Mouse (Mus musculus) right cerebral cortex, postnatal 10 days (tissue): ENCODE results near the gene Col6a4.

ENCODE experiments used
- DNase-seq, 2 experiments: peaks; one replicate each; pipeline ENCODE4 v3.0.0; 2021; ENCODE audit warnings: low spot score in 2 of 2

Gene Col6a4

DNA sequence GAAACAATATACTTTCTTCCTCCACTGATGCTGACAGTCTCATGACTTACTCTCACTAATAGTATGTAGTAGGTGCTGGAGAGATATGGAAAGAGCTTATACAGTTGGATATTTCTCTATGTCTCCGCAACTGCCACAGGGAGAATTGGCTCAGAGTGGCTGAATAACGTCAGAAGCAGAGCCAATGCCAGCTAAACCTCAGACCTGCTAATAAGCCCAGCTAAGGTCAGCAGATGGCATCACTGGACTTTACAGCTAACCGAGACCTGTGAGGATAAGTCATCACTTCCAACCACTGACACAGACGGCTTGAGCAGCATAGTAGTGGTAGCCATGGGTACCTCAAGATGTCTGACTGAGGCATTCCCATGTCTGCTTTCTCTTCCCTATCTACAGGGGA lies 22.6 kb downstream of the Col6a4 start:
- no peak for DNase-seq

DNA sequence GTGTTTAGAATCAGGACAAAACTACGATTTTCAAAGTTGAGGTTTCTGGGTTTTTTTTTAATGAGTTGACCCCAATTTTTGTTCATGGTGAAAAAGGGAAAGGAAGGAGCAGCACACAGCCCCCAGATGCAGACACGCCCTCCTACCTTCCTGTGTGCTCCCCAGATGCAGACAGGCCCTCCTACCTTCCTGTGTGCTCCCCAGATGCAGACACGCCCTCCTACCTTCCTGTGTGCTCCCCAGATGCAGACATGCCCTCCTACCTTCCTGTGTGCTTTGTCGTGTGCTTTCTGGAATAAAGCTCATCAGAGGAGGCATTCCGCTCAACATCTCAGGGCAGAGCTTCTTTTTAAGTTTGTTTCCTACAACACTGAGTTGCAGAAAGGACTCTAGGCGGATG lies 24.9 kb downstream of the Col6a4 start:
- no peak for DNase-seq

DNA sequence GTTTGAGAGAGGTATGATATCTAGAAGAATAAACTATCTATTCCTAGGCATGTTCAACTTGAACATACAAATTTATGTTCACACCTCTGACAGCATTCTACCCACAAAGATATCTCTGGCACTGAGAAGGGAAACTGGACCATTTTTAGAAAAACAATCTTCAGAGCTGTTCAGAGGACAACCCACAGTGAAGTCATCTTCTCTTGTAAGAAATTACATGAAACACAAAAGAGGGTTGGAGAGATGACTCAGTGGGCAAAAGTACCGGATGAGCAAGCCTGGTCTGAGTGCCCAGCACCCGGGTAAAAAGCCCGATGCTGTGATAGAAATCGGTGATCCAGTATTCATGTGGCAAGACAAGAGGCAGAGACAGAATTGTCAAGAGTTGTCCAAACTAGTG lies 43.1 kb downstream of the Col6a4 start:
- no peak for DNase-seq

DNA sequence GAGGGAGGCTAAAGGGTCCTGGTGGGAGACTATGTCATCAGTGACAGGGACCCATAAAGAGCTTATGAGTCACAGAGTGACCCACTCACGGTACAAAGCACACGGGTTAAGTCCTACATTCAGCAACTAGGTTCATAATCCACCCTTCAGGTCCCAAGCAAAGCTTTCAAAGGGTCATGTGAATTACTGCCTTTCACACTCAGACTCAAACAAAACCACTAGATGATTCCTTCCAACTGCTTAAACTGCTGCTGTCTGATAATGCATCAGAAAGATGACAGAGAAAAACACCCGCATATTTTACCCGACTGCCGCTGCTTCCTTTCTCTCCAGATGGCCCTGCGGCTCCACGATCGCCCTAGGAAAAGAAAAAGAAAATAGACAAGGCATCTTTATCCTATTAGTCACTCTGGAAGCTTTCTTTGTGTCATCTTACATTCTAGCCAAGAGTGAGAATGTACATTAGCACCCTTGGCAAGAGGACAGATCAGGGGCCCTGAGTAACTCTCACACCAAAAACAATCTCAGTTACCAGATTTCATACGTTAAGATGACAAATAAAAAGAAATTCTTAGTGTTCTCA lies 52.6 kb downstream of the Col6a4 start:
- DNase-seq: no peak

DNA sequence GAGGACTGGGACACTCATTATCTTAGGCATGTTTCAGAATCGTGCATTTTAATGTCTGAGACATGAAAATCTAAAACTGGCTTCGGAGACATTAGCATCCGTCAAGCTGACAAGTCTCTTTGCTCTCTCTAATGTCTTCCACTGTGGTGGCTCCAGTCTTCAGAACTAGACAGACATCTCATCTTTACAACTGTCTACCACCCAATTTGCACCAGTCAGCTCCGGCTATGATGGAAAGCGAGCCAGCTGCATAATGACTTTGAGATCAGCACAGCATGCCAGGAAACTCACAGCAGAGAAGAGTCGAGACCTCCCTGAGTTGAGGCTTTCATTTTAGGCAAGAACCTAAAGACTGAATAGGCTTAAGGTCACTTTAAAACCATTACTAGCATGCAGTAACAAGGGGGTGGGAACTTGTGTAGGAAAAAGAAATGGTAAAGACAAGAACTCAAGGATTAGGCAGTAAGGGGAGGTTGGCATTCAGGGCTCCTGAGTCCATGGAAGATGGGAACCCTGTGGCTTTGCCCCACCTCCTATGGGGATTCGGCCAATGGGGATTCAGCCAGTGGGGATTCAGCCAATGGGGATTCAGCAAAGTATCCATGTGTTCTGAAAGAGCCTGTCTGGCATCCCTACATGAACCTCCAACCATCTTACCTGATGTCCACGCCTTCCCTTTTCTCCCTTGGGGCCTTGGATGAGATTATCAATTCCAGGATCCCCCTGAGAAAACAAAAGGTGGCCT lies 56.5 kb downstream of the Col6a4 start:
- peak; percentile 35 for DNase-seq

DNA sequence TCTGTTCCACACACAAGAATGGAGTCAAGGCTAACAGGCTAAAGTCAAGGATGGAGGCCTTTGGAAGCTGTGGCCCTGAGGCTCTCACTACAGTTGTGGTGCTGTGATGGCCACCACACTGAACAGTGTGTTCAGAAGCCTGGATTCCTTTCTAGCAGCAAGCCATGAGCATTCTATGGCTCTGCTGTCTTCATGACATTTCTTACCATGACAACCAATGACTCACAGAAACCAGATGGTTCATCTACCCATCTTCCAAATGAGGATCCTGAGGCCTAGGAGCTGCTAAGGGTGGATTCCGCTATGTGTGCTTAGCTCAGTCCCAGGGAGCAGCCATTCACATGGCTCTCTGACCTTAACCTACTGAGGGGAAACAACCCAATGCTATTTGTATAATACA lies 57.3 kb downstream of the Col6a4 start:
- DNase-seq: peak in 1 of 2 experiments; percentile 43

DNA sequence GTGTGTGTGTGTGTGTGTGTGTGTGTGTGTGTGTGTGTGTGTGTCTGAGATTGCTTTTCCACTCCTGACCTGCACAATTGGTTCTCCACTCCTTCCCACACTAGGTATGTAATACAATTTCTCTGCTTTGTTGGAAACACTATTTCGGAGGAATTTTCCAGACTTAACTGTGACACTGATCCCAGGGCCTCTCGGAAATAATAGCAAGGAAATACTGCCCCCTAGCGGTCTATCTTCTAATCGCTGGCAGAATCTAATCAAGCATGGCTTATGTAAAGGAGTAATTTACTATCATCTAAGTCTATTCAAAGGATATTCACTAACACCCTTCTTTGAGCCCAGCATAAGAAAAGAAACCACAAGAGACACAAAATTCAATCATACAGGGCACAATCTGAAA lies 57.7 kb downstream of the Col6a4 start:
- DNase-seq: peak; percentile 89 to 90

DNA sequence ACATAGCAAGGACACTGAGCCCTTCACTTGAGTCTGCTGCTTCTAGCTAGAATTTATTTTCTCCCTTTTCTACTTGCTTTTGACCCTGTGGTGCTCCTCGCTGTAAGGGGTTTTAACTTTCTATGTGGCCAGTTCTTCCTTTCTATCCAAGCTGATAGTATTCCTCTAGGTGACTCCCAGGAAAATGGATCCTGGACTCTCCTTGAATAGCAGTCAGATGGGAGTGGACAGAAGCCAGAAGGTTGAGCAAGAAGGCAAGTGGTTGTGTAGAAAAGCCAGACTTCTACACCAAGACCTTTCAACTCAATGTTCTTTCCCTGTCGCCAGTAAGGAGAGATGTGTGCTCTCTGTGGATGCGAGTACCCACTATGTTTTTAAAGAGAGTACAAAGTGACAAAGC lies 80.9 kb downstream of the Col6a4 start:
- no peak for DNase-seq

DNA sequence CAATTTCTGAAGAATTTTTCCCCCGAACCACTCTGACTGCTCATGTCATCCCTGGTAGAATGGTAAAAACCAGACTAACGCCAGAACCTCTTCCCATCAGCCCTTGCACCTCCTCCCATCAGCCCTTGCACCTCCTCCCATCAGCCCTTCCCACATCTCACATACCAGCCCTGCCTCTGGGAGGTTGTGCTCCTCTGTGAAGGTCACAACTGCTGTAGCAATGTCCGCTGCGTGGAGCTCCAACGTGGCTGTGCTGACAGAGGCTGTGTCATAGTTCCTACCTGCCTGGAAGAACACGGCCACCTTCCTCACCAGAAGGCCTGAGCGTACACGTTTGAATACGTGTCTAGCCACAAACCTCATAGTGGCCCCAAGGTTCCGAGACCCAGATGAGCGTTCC lies 83.4 kb downstream of the Col6a4 start:
- DNase-seq: no peak

DNA sequence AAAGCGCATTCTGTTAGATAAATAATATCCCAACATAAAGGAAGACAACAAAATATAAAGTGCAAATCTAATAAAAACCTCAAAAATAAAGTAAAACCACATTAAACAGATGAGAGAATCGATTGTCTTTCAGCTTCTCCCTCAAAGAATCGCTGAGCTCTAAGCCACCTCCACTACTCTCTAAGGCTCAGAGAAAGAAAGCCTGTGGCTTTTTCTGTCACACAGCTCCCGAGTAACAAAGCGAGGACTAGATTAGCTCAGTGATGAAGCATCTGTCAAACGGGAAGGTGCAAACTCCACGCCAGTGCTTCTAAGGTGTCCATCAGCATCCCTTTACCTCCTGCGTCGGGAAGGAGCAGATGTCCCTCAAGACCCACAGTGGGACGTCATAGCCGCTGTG lies 98.6 kb downstream of the Col6a4 start:
- DNase-seq: no peak

DNA sequence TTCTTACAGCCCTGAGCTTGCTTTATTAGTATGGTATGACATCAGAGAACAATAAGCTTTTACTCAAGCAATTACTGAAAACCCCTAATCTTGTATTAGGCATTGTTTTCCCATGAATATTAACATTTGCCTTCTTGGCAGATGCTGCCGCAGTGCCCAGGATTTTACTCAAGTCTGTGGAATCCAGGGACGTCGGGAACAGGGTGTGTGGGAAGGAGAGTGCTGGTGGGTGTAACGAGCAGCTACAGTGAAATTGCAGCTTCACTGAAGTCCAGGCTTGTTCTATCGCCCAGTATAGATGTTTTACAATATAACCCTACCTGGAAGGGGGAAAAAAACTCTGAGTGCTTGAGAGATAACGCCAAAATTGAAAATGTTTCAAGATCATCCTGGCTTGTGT lies 104.2 kb downstream of the Col6a4 start:
- peak; percentile 56 to 65 for DNase-seq

DNA sequence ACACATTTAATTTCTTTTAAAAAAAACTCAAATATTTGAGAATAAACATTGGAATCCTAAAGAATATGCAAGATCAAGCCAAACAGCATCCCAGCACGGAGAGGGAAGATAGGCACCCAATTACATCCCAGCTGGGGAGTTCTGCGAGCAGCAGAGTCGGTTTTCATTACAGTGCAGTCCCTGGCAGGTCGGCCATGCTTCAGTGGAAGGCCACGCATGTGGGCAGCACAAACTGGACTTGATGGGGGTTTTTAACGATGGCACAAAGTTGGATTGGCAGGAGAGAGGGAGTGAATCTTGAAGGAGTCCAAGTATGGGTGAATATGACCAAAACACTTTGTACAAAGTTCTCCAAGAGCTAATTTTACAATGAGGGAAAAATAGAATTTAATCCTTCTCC lies 106.5 kb downstream of the Col6a4 start:
- no peak for DNase-seq

DNA sequence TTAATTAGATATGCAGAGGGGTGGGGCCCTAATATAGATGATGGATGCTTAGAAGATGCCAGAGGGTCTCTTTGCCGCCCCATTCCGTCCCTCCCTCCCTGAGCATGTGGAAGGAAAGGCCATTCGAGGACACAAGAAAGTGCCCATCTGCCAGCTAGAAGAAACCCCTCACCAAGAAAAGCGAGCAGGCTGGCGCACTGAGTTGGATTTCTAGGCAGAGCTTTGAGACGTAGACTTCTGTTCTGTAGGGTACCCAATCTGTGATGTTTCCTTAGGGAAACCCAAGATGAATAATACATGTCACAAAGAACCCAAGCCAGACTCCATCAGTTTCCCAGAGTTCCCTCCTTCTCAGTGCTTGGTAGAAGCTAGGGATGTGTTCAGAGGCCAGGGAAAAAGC lies 107.1 kb downstream of the Col6a4 start:
- peak; percentile 76 to 91 for DNase-seq

DNA sequence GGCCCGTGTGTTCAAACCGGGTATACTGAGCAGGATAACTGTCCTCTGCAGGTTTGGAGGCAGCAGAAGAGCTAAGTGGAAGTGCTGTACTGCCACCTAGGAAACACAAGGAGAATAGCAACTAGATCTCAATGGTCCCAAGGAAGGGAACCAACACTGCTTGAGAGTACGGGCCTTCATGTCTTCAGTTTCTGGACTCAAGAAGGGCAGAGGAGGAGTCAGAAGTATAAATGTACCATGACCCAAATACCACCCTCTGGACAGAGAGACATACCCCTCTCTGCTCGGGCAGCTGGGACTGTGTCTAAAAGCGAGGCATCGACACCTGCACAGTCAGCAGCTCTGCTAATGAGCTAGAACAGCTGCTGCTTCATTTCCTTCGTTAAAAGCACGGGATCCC lies 108.5 kb downstream of the Col6a4 start:
- peak; percentile 40 to 68 for DNase-seq

DNA sequence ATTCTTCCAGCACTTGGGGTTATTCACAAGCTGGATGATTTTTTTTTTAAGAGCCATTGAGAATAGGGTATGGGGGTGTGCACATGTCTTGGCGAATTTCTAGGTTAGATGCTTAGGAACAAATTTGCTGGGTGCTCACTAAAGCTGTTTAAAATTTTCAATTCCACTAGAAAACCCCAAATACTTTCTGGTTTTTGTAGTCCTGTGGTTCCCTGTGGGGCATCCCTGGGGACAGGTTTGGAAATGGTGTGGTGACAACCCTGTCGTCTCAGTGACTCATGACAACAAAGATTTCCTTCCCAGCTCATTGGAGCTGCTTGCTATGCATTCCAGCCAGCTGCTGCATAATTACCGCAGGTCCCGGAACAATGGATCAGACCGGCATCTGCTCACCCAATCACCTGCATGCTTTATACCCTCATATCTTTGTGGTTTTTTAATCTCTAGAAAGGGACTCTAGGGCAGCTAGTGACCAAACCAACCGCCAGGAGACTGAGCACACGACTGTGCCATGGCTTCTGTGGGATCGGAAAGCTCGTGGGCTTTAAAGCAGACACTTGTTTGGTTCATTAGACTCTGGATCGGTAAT lies 111.6 kb downstream of the Col6a4 start:
- peak in 1 of 2 experiments; percentile 29 for DNase-seq

DNA sequence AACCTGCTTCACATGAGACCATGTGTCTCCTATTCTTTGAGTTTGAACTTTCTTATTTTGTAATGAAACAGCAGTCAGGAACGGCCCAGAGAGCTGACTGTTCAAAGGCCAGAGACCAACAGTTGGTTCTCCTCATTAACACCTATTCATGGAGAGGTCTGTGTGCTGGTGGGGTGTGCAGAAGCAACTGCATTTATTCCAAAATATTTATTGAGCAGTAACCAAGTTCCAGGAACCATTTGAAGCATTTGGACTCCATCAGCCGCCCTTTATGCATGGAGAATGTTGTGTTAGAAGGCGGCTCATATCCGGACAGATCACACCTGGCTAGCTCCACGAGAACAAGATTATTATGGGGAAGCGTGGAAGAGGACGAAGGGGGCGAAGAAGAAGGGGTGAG lies 118.1 kb downstream of the Col6a4 start:
- no peak for DNase-seq

DNA sequence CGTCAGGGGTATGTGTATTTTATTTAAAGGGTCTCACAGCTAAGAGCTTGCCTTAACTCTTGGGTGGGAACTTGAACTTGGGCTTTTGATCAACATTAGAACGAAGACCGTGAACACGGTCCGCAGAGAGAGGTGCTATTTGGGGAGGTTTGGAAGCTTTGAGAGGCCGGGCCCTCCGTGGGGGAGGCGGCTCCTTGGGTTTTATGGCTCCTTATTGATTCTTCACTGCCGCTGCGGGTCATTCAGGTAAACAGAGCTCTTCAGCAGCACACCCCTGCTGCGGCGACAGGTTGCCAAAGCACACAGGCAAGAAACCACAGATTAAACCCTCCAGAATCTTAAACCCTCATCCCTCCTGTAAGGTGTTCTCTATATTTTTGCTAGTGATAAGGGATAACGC lies 119.7 kb downstream of the Col6a4 start:
- no peak for DNase-seq

DNA sequence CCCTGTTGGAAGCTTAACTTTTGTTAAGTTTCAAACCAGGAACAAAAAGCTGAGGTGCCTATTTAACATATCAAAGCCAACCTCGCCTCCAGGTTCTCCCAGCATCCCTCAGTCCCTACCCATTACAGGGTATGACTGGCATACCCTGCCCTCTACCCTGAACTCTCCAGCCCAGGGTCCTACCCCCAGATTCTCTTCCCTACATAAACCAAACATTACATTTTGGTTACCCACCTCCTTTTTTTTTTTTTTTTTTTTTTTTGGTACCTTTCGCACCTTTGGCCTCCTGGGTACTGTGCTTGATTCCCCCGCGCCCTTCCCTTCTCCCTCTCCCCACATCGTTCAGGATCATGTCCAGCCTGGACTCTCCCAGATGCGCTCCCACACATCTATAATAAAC lies 120.3 kb downstream of the Col6a4 start:
- DNase-seq: no peak

DNA sequence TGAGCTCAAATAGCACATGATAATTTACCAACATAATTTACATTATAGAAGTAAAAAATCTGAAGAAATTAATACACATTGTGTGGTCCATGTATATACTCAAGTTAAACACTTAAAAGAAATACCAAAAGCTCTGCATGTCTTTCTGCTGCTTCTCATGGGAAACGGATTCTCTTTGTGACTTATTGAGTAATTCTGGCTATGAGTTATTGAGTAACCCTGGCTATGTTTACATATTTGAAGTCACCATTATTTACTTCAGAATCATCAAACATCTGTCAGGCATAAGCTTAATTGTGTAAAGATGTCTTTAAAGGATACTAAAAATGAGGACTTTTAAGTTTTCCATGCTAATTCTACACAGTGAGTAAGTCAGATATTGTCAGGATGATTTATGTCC lies 122.8 kb downstream of the Col6a4 start:
- DNase-seq: no peak

DNA sequence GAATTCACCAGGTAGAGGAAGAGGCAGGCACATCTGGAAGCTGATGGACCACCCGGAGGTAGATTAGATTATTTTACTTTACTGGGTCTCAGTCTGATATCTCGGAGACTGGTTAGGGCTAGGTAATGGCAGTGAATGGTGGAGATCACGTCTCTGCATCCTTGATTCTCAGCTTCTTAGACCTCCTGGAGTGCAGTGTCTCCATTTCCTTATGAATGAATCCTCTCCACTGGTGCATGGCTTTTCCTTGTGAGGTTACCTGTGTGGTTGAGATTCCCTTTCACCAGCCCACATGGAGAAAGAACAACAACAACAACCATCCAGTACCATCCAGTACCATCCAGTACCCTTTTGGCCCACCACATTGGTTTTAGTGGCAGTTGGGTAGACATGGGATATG lies 124.6 kb downstream of the Col6a4 start:
- no peak for DNase-seq

DNA sequence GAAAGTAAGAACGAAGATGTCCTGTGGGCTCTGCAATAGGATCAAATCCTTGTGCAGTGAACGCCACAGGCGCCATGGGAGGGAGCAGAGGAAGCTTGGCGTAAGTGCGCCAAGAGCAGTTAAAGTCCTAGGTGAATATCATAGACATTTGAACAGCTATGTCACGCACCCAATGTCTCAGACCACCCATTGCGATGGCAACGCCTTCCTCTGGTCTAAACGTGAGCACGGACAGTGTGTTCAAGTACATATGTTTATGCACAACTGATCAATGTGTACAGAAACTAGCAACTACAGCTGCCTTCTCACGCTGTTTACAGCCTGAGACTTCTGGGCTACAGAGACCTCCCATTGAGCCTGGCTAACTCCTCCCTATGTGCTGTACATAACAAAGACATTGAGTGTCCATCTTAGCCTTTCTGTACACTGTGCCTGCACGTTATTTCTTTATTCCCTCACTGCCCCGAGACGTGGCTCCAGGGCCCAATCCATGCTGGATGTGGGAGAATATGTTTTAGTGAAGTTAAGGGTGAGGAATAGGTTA lies 125.2 kb downstream of the Col6a4 start:
- no peak for DNase-seq

DNA sequence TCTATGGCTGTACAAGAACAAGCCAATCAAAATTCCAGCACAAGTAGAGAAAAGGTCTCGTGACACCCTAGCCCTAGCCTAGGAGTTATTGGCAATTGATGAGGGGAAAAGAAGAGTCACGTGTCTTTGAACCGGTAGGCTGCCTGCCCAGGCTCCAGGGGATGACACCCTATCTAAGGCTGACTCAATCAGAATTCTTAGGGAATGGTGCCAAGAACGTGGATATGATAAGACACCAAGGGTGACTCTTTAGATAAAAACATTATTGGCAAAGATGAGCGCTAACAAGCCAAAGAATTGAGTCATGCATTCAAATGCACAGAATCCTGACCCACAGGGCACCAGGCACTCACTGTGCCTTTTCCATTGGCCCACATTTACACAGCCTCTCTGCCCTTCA lies 125.7 kb downstream of the Col6a4 start:
- DNase-seq: no peak

DNA sequence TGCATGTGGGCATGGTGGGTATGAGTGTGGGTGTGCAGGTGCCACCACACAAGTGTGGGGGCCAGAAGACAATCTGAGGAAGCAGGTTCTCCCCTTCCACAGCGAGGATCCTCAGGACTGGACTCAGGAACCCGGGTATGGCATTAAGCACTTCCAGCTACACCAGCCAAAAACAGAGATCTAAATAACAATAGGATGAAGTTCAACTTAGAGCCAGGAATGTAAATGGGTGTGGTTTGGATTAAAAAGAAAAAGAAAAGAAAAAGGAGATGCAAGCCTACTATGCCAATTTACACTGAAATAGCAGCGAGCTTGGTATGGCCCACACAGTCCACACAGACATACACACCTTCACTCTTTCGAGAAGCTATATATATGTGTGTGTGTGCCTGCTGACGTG lies 128.6 kb downstream of the Col6a4 start:
- no peak for DNase-seq
